Mouse (Mus musculus) spleen, adult 2 months (tissue): ENCODE results near the gene Best3. TPM values are rescaled to one million over a fixed set of nuclear protein-coding genes. Genes with fewer than 3 reads are reported as not detected.

Source experiments
- DNase-seq, 2 experiments: peaks; one replicate each; pipeline versions ENCODE4 v3.0.0 to v3.0.0-alpha.2; 2012 to 2021; ENCODE audit warnings: low spot score in 2 of 2, low read depth in 1 of 2
- H3K27ac ChIP-seq: fragments of 200-500 bp; 2 replicates; pipeline ENCODE4 v1.5.1; 2012; ENCODE audit warnings: low read length, inconsistent platforms; ENCODE audit not compliant: insufficient read depth
- H3K27me3 ChIP-seq: fragments of 200-500 bp; 2 replicates; pipeline ENCODE4 v1.6.1; 2012; ENCODE audit warnings: mild to moderate bottlenecking, moderate library complexity, low read length, inconsistent platforms; ENCODE audit not compliant: control insufficient read depth, insufficient read depth
- H3K36me3 ChIP-seq: fragments of 200-500 bp; 2 replicates; pipeline ENCODE4 v1.6.1; 2012; ENCODE audit warnings: mild to moderate bottlenecking, low read length, inconsistent platforms; ENCODE audit not compliant: control insufficient read depth, insufficient read depth
- H3K4me1 ChIP-seq: fragments of 200-500 bp; 2 replicates; pipeline ENCODE4 v1.6.1; 2011; ENCODE audit warnings: inconsistent platforms; ENCODE audit not compliant: control insufficient read depth, insufficient read depth, insufficient read length
- H3K4me3 ChIP-seq: fragments of 200-500 bp; 2 replicates; pipeline ENCODE4 v1.5.1; 2011; ENCODE audit warnings: mild to moderate bottlenecking, inconsistent platforms; ENCODE audit not compliant: insufficient read depth, insufficient read length; ENCODE audit errors: extremely low read depth
- CTCF ChIP-seq: fragments of 200-500 bp; IDR thresholded peaks from 2 replicates; pipeline ENCODE4 v1.5.1; 2011; ENCODE audit warnings: mild to moderate bottlenecking, inconsistent platforms; ENCODE audit not compliant: insufficient read depth, insufficient read length, insufficient replicate concordance; ENCODE audit errors: extremely low read depth
- POLR2A ChIP-seq: fragments of 200-500 bp; IDR thresholded peaks from 2 replicates; pipeline ENCODE4 v1.6.1; 2011; ENCODE audit warnings: low read depth, low read length, inconsistent platforms
- whole genome bisulfite sequencing: fragments of 180-500 bp; shearing (Covaris S2); methylation state at CpG from one replicate; pipeline ENCODE4 v1.1.7; 2018; 5-methylcytosine and 5-hydroxymethylcytosine counted together
- polyA plus RNA-seq: library from polyadenylated mRNA; depleted of rRNA; stranded (reverse); fragments of >200 nt; gene quantifications from 2 replicates; pipeline ENCODE4 v1.2.3, GENCODE M21; 2012

Gene Best3
- polyA plus RNA-seq, 1 experiment, result 0.09 TPM

DNA sequence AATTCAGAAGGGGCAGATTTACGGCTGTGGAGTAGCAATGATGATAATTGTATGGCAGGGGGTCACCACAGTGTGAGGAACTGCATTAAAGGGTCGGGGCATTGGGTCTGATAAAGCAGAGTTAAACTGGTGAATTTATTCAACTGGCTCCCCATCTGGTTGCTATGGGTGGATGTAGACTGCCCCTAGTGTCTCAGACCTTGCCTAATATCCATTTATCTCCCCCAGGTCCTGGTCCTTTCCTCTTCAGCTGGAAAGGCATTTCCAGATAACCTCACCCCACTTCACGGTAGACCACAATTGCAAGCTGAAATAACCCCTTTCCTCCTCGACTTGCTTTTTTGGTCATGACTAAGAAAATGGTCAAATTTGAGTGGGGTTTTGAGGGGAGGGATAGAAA lies 8.7 kb upstream of the Best3 start:
- Histone ChIP-seq H3K4me1 (no peaks in the 10 kb centered on the region), H3K27ac (no peak overlapping the region), H3K36me3 (no peaks in the 10 kb centered on the region), H3K4me3 (no peak overlapping the region), H3K27me3 (no peaks in the 10 kb centered on the region)
- 56% methylated on average over 4 of the region's 4 CpGs for WGBS
- DNase-seq, result no peak
- TF ChIP-seq CTCF (no peak), POLR2A (no peak)

DNA sequence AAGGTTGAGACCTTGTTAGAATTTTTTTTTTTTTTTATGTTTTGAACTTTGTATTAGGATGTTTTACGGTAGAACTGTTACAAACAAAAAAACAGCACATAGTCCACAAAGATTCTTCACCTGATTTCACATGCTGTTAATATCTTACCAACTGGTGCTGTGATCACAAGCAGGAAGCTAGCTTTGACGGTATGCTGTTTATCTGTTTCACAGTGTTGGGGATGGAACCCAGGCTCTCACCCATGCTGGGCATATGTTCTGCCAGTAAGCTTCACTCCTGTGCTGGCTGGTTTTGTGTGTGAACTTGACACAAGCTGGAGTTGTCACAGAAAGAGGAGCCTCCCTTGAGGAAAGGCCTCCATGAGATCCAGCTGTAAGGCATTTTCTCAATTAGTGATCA lies 8.3 kb upstream of the Best3 start:
- H3K4me3 ChIP-seq, result no peak overlapping the region
- H3K36me3 ChIP-seq, result no peaks in the 10 kb centered on the region
- H3K4me1 ChIP-seq, result no peaks in the 10 kb centered on the region
- no peaks in the 10 kb centered on the region for H3K27me3 ChIP-seq
- 86% methylated on average over 2 of the region's 2 CpGs for WGBS
- TF ChIP-seq POLR2A, result no peak
- TF ChIP-seq CTCF, result no peak
- no peak overlapping the region for H3K27ac ChIP-seq
- DNase-seq, result no peak

DNA sequence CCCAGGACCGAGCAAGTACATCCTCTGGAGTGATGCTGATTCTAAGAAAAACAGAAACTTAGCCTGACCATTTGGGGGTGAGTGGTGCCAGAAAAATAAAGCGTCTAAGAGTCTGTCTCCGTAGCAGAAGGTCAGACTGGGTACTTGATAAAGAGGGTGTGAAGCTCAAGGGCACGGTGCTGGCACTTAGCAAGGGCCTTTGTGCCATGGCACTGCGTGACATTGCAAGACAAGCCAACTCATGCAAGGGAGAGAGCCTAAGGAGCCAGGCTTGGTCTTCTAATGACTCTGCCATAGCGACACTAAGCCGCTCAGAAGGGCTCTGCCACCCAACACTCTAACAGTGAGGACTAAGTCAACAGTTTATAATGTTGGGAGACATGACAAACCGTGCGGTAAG lies 7.3 kb upstream of the Best3 start:
- no peak for TF ChIP-seq POLR2A
- no peak for TF ChIP-seq CTCF
- H3K27me3 ChIP-seq, result no peaks in the 10 kb centered on the region
- no peaks in the 10 kb centered on the region for H3K36me3 ChIP-seq
- H3K4me1 ChIP-seq, result no peaks in the 10 kb centered on the region
- no peak overlapping the region for H3K4me3 ChIP-seq
- DNase-seq, result no peak
- WGBS, result 90% methylated on average over 9 of the region's 9 CpGs
- no peak overlapping the region for H3K27ac ChIP-seq

DNA sequence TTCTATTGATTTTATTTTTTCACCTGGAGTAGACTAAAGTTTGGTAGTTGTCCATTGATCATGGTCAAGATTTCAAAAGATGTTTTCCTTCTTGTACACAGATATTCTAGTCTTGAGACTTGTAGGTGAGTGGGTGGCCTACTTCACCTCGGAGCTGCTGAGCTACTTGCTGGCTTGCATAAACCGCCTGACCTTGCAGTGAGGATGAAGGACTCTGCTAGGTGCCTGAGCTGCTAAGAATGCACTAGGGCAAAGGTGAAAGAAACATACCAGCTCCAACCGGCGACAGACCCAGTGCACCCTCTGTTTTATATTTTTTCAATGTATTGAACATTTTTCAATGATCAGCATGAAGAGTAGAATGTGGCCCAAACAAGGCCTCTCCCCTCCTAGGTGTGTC lies 5.8 kb upstream of the Best3 start:
- WGBS, result 87% methylated on average over 4 of the region's 4 CpGs
- Histone ChIP-seq H3K27me3 (no peaks in the 10 kb centered on the region), H3K27ac (no peak overlapping the region), H3K4me3 (no peak overlapping the region), H3K4me1 (no peaks in the 10 kb centered on the region), H3K36me3 (no peaks in the 10 kb centered on the region)
- TF ChIP-seq POLR2A (no peak), CTCF (no peak)
- DNase-seq, result no peak

DNA sequence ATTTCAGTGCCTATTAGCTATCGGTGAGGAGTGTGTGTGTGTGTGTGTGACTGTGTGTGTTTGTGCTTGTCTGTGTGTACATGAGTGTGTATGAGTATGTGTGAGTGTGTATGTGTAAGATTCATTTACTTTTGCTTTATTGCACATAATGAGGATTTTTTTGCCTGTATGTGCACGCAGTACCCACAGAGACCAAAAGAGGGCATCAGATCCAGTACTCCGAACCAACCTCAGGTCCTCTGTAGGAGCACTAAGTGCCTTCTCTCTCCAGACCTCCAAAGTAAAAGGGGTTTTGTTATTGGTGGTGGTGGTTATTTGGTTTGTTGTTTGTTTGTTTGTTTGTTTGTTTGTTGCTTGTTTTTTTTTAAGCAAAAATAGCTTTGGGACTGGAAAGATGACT lies 5.2 kb upstream of the Best3 start:
- Histone ChIP-seq H3K27ac (no peak overlapping the region), H3K36me3 (no peaks in the 10 kb centered on the region), H3K27me3 (no peaks in the 10 kb centered on the region), H3K4me3 (no peak overlapping the region), H3K4me1 (no peaks in the 10 kb centered on the region)
- no peak for DNase-seq
- peak; percentile 3; the same call in 1 of the 2 replicates for TF ChIP-seq CTCF
- no peak for TF ChIP-seq POLR2A
- WGBS, result 81% methylated on average over 3 of the region's 3 CpGs

DNA sequence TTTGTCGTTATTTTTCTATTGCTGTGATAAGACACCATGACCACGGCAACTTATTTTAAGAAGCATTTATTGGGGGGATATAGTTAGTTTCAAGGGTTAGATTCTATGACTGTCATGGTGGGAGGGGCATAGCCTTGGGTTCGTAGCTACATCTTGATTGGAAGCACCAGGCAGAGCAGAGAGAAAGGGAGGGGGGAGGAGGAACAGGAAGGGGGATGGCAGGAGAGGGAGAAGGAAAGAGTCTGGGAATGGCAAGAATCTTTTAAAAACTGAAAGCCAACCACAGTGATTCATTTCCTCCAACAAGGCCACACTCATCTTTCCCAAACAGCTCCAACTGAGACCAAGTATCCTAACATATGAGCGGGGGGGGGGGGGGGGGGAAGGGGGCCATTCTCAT lies 3.6 kb upstream of the Best3 start:
- no peak overlapping the region for H3K27ac ChIP-seq
- no peak overlapping the region for H3K4me3 ChIP-seq
- no peaks in the 10 kb centered on the region for H3K4me1 ChIP-seq
- DNase-seq, result no peak
- H3K27me3 ChIP-seq, result no peaks in the 10 kb centered on the region
- H3K36me3 ChIP-seq, result no peaks in the 10 kb centered on the region
- TF ChIP-seq POLR2A (no peak), CTCF (no peak)
- 70% methylated on average over 4 of the region's 4 CpGs for WGBS

DNA sequence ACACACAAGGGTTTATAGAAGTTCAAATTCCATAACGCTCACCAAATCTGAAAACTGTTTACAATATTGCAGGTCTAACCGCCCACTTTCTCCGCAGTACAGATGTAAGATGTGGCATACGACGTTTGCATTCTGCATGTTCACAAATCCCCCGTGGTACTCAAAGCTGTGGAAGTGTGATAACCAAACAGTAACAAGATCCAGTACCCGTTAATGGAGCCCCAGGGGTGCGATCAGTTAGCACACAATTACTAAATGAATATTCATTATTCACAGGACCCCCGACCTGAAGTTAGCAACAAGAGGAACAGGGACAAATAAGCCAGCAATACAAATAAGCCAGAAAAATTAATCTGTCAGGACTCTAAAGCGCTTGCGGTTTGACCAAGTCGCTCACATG lies 1.3 kb upstream of the Best3 start:
- Histone ChIP-seq H3K27me3 (no peaks in the 10 kb centered on the region), H3K27ac (no peak overlapping the region), H3K4me1 (no peaks in the 10 kb centered on the region), H3K4me3 (no peak overlapping the region), H3K36me3 (no peaks in the 10 kb centered on the region)
- DNase-seq, result no peak
- TF ChIP-seq CTCF (no peak), POLR2A (no peak)
- 86% methylated on average over 12 of the region's 12 CpGs for WGBS
